Mouse (Mus musculus) layer of hippocampus, adult 6 months (tissue): ENCODE measurements around the gene Pxylp1. TPM values are rescaled to one million over a fixed set of nuclear protein-coding genes. Genes with fewer than 3 reads are reported as not detected.

Experiments used
- long read RNA-seq, 2 experiments: library from polyadenylated mRNA; unstranded; transcript quantifications; one replicate each; pipeline ENCODE4 v2.0.0; 2019 to 2020
- polyA plus RNA-seq: library from polyadenylated mRNA; unstranded; fragments of <200 nt; fragmentation: Nextera tagmentation; gene quantifications from 2 replicates; pipeline ENCODE4 v1.2.3, GENCODE M21; 2021

Pxylp1 gene
- 7.6 and 10.3 TPM in 2 replicates for polyA plus RNA-seq
- long read RNA-seq, experiment 1, transcript Pxylp1-201 (6 exons, 2,908 nt) = major isoform, 14 of 23 reads
- long read RNA-seq, experiment 1, partial matches to known transcripts = 0 of 23 reads
- long read RNA-seq, experiment 1, other reads (novel, unspliced or antisense) = 9 of 23 reads
- long read RNA-seq, experiment 2, transcript Pxylp1-201 (6 exons, 2,908 nt) = major isoform, 67 of 94 reads
- long read RNA-seq, experiment 2, partial matches to known transcripts = 2 of 94 reads
- long read RNA-seq, experiment 2, other reads (novel, unspliced or antisense) = 19 of 94 reads

DNA sequence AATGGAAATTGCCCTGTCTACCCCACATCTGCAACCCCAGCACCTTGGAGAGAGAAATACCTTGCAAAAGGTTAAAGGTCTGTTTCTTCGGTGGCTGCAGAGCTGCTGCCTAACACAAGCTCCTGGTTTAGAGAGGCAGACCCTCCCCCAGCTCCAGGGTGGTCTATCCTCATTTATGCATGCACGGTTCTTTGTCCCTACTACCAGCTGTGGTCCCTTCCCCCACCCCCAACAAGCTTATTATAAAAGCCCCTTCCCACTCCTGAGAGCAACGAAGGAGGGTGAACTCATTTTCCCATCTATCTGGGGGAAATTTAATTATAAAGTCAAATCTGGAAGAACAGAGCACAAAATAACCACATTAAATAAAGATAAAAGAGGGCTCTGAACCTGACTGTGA is at the start of gene Pxylp1:
Gene Pxylp1, minus strand, starts transcription at position 124 of the 400 bp plus-strand sequence.

Other genes with a start within 250 kb of the Pxylp1 start
- 28.4 and 59.3 TPM in 2 replicates for gene Zbtb38, start 139.8 kb downstream of the Pxylp1 start, polyA plus RNA-seq
- gene Spsb4, start 126.2 kb upstream of the Pxylp1 start, polyA plus RNA-seq = 3.4 TPM in 2 replicates
- gene Slc25a36, start 218.5 kb upstream of the Pxylp1 start, polyA plus RNA-seq = 8.9 and 17.2 TPM in 2 replicates